Mouse (Mus musculus): Measurements from ENCODE around the gene Usp24. TPM values are rescaled to one million over a fixed set of nuclear protein-coding genes. Genes with fewer than 3 reads are reported as not detected.
"Not testable (repeated sequence)": the region's sequence is repeated elsewhere in the genome, so short reads cannot be mapped to it uniquely, and the experiment has no call there.

Usp24 gene
- total and polyA plus RNA-seq, 3 experiments: 27.0 to 40.8 (median 31.9) TPM

DNA sequence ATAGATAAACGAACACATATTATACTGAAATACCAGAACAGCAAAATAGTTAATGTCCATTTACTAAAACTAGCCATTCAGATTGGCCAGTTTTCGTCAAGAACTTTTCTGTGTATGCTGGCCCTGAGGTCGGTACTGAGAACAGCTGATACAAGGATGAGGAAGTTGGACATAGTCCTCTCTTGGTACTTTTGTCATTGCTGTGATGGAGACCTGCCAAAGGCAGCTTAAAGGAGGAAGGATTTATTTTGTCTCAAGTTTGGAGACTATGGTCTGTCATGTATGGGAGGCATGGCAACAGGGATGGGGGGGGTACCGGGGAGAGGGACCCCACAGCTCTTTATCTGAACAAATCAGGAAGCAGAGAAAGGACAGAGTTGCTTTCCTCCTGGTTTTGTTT, 12.7 kb downstream of the Usp24 start (continued):
- TF ChIP-seq NRF1 (IDR thresholded peaks at IDR 0.05; ENCODE audit: insufficient read depth, low read depth, low read length, poor library complexity, severe bottlenecking): no peak

DNA sequence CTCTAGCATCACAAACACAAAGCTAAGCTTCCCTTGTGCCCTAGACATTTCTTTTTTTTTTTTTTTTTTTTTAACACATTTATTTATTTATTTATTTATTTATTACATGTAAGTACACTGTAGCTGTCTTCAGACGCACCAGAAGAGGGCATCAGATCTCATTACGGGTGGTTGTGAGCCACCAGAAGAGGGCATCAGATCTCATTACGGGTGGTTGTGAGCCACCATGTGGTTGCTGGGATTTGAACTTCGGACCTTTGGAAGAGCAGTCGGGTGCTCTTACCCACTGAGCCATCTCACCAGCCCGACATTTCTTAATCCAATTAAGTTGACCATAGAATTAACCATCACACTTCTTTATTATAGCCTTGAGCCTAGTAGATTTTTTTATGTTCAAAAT, 13.2 kb downstream of the Usp24 start:
- H3K27ac ChIP-seq (ENCODE audit: control insufficient read depth, low read depth, low read length); DNase-seq (ENCODE audit: low read depth, low spot score); H3K9ac ChIP-seq (ENCODE audit: control insufficient read depth, low read depth, low read length, poor library complexity, severe bottlenecking); H3K27me3 ChIP-seq (ENCODE audit: control insufficient read depth in 1 of 2, insufficient read depth in 2 of 2, low read length in 2 of 2); H3K9me3 ChIP-seq (replicated peaks; ENCODE audit: insufficient read depth, low read length); H3K4me3 ChIP-seq (ENCODE audit: control insufficient read depth in 1 of 2, insufficient read depth in 1 of 2, low read depth in 2 of 2, low read length in 2 of 2): not testable (repeated sequence)
- H3K36me3 ChIP-seq (ENCODE audit: control insufficient read depth in 1 of 2, insufficient read depth in 2 of 2, low read length in 2 of 2): peaks cover 8 to 24% of the 10 kb centered on the region in 2 experiments
- peaks cover 57% of the 10 kb centered on the region for H3K79me2 ChIP-seq (ENCODE audit: control insufficient read depth, insufficient read depth, low read length, poor library complexity)
- TF ChIP-seq CTCF (IDR thresholded peaks at IDR 0.05 in 2 of 3, conservative IDR thresholded peaks at IDR 0.05 in 1 of 3; ENCODE audit: control insufficient read depth in 1 of 3, insufficient read depth in 1 of 3, low read depth in 2 of 3, low read length in 3 of 3, poor library complexity in 1 of 3, severe bottlenecking in 1 of 3): peak in 2 of 3 experiments; percentile 8 to 33; a peak in 3 of 6 replicates
- H3K4me1 ChIP-seq (ENCODE audit: control insufficient read depth in 1 of 2, insufficient read depth in 2 of 2, low read length in 2 of 2): peaks cover 13% of the 10 kb centered on the region in 2 experiments

DNA sequence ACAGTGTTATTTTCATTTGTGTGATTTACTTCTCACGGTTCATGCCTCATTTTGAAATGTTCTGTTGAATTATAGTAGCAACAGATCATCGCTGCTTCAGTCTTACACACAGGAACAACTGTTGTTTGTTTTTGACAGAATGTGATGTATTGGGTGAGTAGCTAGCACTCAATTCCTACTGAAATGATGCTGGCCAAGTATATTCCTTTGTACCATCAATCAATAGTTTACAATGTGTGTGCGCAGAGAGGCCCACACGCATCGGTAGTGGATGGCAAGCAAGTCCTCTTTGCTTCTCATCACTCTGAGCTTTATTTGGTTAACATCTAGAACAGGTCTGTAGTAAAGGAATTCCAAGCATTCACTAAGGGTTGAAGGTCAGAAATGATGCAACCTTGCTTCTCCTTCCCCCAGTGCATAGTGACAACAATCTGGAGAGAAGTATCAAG, 14.4 kb downstream of the Usp24 start:
- no peaks in the 10 kb centered on the region for H3K27me3 ChIP-seq (ENCODE audit: control insufficient read depth in 1 of 2, insufficient read depth in 2 of 2, low read length in 2 of 2)
- no peak overlapping the region for H3K9ac ChIP-seq (ENCODE audit: control insufficient read depth, low read depth, low read length, poor library complexity, severe bottlenecking)
- DNase-seq (ENCODE audit: low read depth, low spot score): no peak
- no peaks in the 10 kb centered on the region for H3K9me3 ChIP-seq (replicated peaks; ENCODE audit: insufficient read depth, low read length)
- H3K4me1 ChIP-seq (ENCODE audit: control insufficient read depth in 1 of 2, insufficient read depth in 2 of 2, low read length in 2 of 2): peaks cover 12 to 16% of the 10 kb centered on the region in 2 experiments
- H3K27ac ChIP-seq (ENCODE audit: control insufficient read depth, low read depth, low read length): no peak overlapping the region
- no peak overlapping the region for H3K4me3 ChIP-seq (ENCODE audit: control insufficient read depth in 1 of 2, insufficient read depth in 1 of 2, low read depth in 2 of 2, low read length in 2 of 2)
- H3K36me3 ChIP-seq (ENCODE audit: control insufficient read depth in 1 of 2, insufficient read depth in 2 of 2, low read length in 2 of 2): peaks cover 8 to 24% of the 10 kb centered on the region in 2 experiments
- TF ChIP-seq NRF1 (IDR thresholded peaks at IDR 0.05; ENCODE audit: insufficient read depth, low read depth, low read length, poor library complexity, severe bottlenecking): no peak
- no peak for TF ChIP-seq NELFE (IDR thresholded peaks at IDR 0.05; ENCODE audit: low read depth, low read length)
- no peak for TF ChIP-seq MAX (IDR thresholded peaks at IDR 0.05; ENCODE audit: low read length)
- no peak for TF ChIP-seq MYB (IDR thresholded peaks at IDR 0.05; ENCODE audit: low read depth, low read length)
- no peak for TF ChIP-seq MAFK (IDR thresholded peaks at IDR 0.05; ENCODE audit: borderline replicate concordance, low read depth, low read length)
- no peak for TF ChIP-seq MAZ (IDR thresholded peaks at IDR 0.05; ENCODE audit: low read depth, low read length)
- no peak for TF ChIP-seq MYC (IDR thresholded peaks at IDR 0.05; ENCODE audit: low read depth, low read length)
- H3K79me2 ChIP-seq (ENCODE audit: control insufficient read depth, insufficient read depth, low read length, poor library complexity): peaks cover 57% of the 10 kb centered on the region

DNA sequence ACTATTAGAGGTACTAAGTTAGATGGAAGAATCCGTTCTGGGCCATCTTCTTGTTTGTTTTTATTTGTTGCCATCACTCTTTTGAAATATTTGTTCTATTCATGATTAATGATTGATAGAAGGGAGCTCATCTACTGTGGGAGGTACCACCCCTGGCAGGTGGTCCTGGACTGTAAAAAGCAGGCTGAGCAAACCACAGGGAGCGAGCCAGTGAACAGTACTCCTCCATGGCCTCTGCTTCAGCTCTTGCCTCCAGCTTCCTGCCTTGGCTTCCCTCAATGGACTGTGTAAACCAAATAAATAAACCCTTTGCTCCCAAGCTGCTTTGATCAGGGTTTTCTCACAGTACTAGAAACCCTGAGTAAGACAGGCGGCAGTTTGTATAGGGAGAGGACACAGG, 17.1 kb downstream of the Usp24 start:
- no peaks in the 10 kb centered on the region for H3K27me3 ChIP-seq (ENCODE audit: control insufficient read depth in 1 of 2, insufficient read depth in 2 of 2, low read length in 2 of 2)
- H3K4me3 ChIP-seq (ENCODE audit: control insufficient read depth in 1 of 2, insufficient read depth in 1 of 2, low read depth in 2 of 2, low read length in 2 of 2): no peak overlapping the region
- no peak for DNase-seq (ENCODE audit: low read depth, low spot score)
- H3K4me1 ChIP-seq (ENCODE audit: control insufficient read depth in 1 of 2, insufficient read depth in 2 of 2, low read length in 2 of 2): peaks cover 7 to 23% of the 10 kb centered on the region in 2 experiments
- H3K27ac ChIP-seq (ENCODE audit: control insufficient read depth, low read depth, low read length): no peak overlapping the region
- H3K36me3 ChIP-seq (ENCODE audit: control insufficient read depth in 1 of 2, insufficient read depth in 2 of 2, low read length in 2 of 2): peaks cover 8 to 19% of the 10 kb centered on the region in 2 experiments
- no peaks in the 10 kb centered on the region for H3K9me3 ChIP-seq (replicated peaks; ENCODE audit: insufficient read depth, low read length)
- no peak overlapping the region for H3K9ac ChIP-seq (ENCODE audit: control insufficient read depth, low read depth, low read length, poor library complexity, severe bottlenecking)
- H3K79me2 ChIP-seq (ENCODE audit: control insufficient read depth, insufficient read depth, low read length, poor library complexity): peaks cover 58% of the 10 kb centered on the region
- TF ChIP-seq CHD2 (IDR thresholded peaks at IDR 0.05; ENCODE audit: low read length) (no peak), RAD21 (IDR thresholded peaks at IDR 0.05; ENCODE audit: low read depth, low read length) (no peak), MEF2A (IDR thresholded peaks at IDR 0.05; ENCODE audit: extremely low read depth, insufficient replicate concordance, low read depth, low read length, poor library complexity, severe bottlenecking) (no peak), POLR2A (IDR thresholded peaks at IDR 0.05; ENCODE audit: control insufficient read depth in 1 of 2, insufficient read depth in 1 of 2, low read depth in 1 of 2, low read length in 2 of 2, poor library complexity in 1 of 2) (no peak), MYB (IDR thresholded peaks at IDR 0.05; ENCODE audit: low read depth, low read length) (no peak), E2F4 (IDR thresholded peaks at IDR 0.05; ENCODE audit: borderline replicate concordance, low read depth, low read length) (no peak), TAL1 (IDR thresholded peaks at IDR 0.05; ENCODE audit: low read length) (no peak), USF1 (IDR thresholded peaks at IDR 0.05; ENCODE audit: low read depth, low read length) (no peak), GATA1 (IDR thresholded peaks at IDR 0.05; ENCODE audit: low read depth, low read length) (no peak)
